Mouse (Mus musculus) embryonic fibroblast, embryonic 13.5 days (primary cell): ENCODE measurements around the gene Lsamp.

Source experiments
- CTCF ChIP-seq: IDR thresholded peaks from 2 replicates; pipeline ENCODE4 v1.5.1; 2011; ENCODE audit warnings: mild to moderate bottlenecking, control low read depth, low read length, moderate library complexity, borderline replicate concordance; ENCODE audit not compliant: insufficient read depth
- POLR2A ChIP-seq: IDR thresholded peaks from 2 replicates; pipeline ENCODE4 v1.6.1; 2011; ENCODE audit warnings: low read depth, mild to moderate bottlenecking, control low read depth, low read length, moderate library complexity

- no peak for TF ChIP-seq CTCF
- TF ChIP-seq POLR2A: no peak
These were observed 525.2 kb downstream of the Lsamp start for GRCm38 (mm10) chr16:40509146-40510030.
